Mouse (Mus musculus) spleen, adult 2 months (tissue): ENCODE measurements around the gene Ccdc57.

Experiments used
- CTCF ChIP-seq: fragments of 200-500 bp; IDR thresholded peaks from 2 replicates; pipeline ENCODE4 v1.5.1; 2011; ENCODE audit warnings: mild to moderate bottlenecking, inconsistent platforms; ENCODE audit not compliant: insufficient read depth, insufficient read length, insufficient replicate concordance; ENCODE audit errors: extremely low read depth
- POLR2A ChIP-seq: fragments of 200-500 bp; IDR thresholded peaks from 2 replicates; pipeline ENCODE4 v1.6.1; 2011; ENCODE audit warnings: low read depth, low read length, inconsistent platforms

- TF ChIP-seq POLR2A (no peak), CTCF (no peak)
Measured at GRCm38 (mm10) chr11:120964195-120965157, 31.8 kb upstream of the Ccdc57 start.
